ENCODE assay signal across 12 mouse cellular contexts in the genomic region with DNA sequence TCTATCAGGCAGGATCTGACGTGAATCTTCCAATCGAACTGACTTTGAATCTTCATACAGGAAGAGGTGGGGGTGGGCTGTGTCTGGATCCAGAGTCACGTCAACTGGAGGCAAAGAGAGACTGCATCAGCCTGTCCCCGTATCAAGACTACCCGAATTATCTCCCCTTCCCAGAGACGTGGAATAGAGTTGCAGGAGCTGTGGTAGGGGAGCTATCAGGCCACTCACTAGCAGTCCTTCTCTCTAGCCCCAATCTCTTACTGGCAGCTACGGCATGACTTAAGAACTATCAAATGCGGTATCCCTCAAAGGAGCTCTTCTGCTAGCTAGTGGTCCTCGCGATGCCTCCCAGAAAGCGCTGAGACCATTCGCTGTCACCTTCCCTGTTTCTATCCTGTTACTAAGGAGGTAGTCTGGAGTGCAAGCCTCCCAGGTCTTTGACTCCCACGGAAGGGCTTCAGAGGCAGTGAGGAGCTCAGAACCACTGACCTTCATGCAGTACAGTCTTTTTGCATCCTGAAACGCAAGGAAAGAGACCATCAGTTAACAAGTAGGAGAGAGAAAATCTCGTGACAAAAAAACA. TPM values are rescaled to one million over a fixed set of nuclear protein-coding genes. Genes with fewer than 3 reads are reported as not detected.
DNase-seq lines count a peak whose midpoint lies in the region; ATAC-seq and TF ChIP-seq lines count a peak whose summit lies in the region.
"Had no signal": no experiment of that assay in that cellular context is flagged by ENCODE, and none has a peak within 500 bp of the region (broad histone marks: within the 10 kb centered on the region; RNA-seq: fewer than 3 reads in every experiment).

No protein-coding gene starts in this region.

- H3K4me1 ChIP-seq in heart, embryonic 15.5 days (replicated peaks): peaks cover 4% of the 10 kb centered on the region
- H3K4me1 ChIP-seq in limb, embryonic 10.5 days: peaks cover 9% of the 10 kb centered on the region
- 0 out of 2 replicates have a peak, but pooled peaks cover 3% of the 10 kb centered on the region for H3K4me1 ChIP-seq in thymus, adult 2 months (replicated peaks; ENCODE audit: control insufficient read depth, insufficient read depth, low read length)

- ATAC-seq in heart, embryonic 15.5 days (replicated peaks; ENCODE audit: insufficient number of reproducible peaks, insufficient read depth, low FRiP score, low read depth): no peak
- ATAC-seq: forebrain, embryonic 14.5 days had no signal

- WGBS in heart, embryonic 15.5 days: 23% methylated on average over 15 of the region's 15 CpGs
- WGBS in limb, embryonic 10.5 days: 13% methylated on average over 15 of the region's 15 CpGs
- WGBS in thymus, adult 2 months: 81% methylated on average over 15 of the region's 15 CpGs

- DNase-seq in heart, postnatal 14 days: no peak
- peak; percentile 39 to 68 for DNase-seq in spleen, postnatal 4 days (ENCODE audit: low spot score in 2 of 2)
- DNase-seq in spleen, adult 18-20 months: no peak
- DNase-seq in limb, embryonic 10.5 days (ENCODE audit: low spot score): no peak
- DNase-seq in thymus, adult 18-20 months: no peak
- no peak for DNase-seq in retina, postnatal 1 day
- DNase-seq in thymus, adult 2 months: no peak
- DNase-seq: kidney, adult 18-20 months had no signal

- H3K27me3 ChIP-seq in heart, embryonic 15.5 days: no peaks in the 10 kb centered on the region
- H3K27me3 ChIP-seq in limb, embryonic 10.5 days (ENCODE audit: low read depth, poor library complexity, severe bottlenecking): 0 out of 2 replicates have a peak, but pooled peaks cover 14% of the 10 kb centered on the region
- H3K27me3 ChIP-seq in thymus, adult 2 months (ENCODE audit: control insufficient read depth, insufficient read depth, low read length): no peaks in the 10 kb centered on the region

- no peak for TF ChIP-seq CTCF in thymus, adult 2 months (IDR thresholded peaks at IDR 0.05; ENCODE audit: borderline replicate concordance, control insufficient read depth, extremely low read depth, insufficient read depth, low read length, poor library complexity)

- H3K27ac ChIP-seq in heart, embryonic 15.5 days: no peak overlapping the region
- 0 out of 2 replicates have a peak overlapping the region, but pooled peaks have one; percentile 42 for H3K27ac ChIP-seq in limb, embryonic 10.5 days
- no peak overlapping the region for H3K27ac ChIP-seq in thymus, adult 2 months (ENCODE audit: control insufficient read depth, insufficient read depth, low read length)

- no peak for TF ChIP-seq POLR2A in thymus, adult 2 months (IDR thresholded peaks at IDR 0.05; ENCODE audit: control insufficient read depth, extremely low read depth, insufficient read depth, low read length, poor library complexity)

- no peak overlapping the region for H3K9ac ChIP-seq in heart, embryonic 15.5 days

- H3K4me3 ChIP-seq in heart, embryonic 15.5 days: no peak overlapping the region
- H3K4me3 ChIP-seq in limb, embryonic 10.5 days: peak overlapping the region; percentile 33
- no peak overlapping the region for H3K4me3 ChIP-seq in thymus, adult 2 months (ENCODE audit: control insufficient read depth, insufficient read depth, low read length)
- H3K4me3 ChIP-seq: myocyte had no signal

- 0 out of 2 replicates have a peak overlapping the region, but pooled peaks have one; percentile 2 for H3K4me2 ChIP-seq in heart, embryonic 15.5 days

- H3K36me3 ChIP-seq in heart, embryonic 15.5 days: no peaks in the 10 kb centered on the region
- H3K36me3 ChIP-seq in limb, embryonic 10.5 days: no peaks in the 10 kb centered on the region
- no peaks in the 10 kb centered on the region for H3K36me3 ChIP-seq in thymus, adult 2 months (ENCODE audit: control insufficient read depth, insufficient read depth, low read length)

- H3K9me3 ChIP-seq in heart, embryonic 15.5 days (replicated peaks): no peaks in the 10 kb centered on the region
- H3K9me3 ChIP-seq in limb, embryonic 10.5 days (replicated peaks): no peaks in the 10 kb centered on the region

- intact Hi-C loops in heart, postnatal 14 days (cut with DNase I): no loop called here

RNA-seq across cellular contexts. Expression of a gene that starts 6.3 kb away (rescaled TPM):
- polyA plus RNA-seq in heart, embryonic 15.5 days (2015; fragmentation: Nextera tagmentation; extraction: Ambion mirVana): 0.85 and 1.4 TPM in 2 replicates
- not detected for total RNA-seq in heart, postnatal 14 days (2021)
- 0.08 and 0.10 TPM in 2 replicates for polyA plus RNA-seq in limb, embryonic 10.5 days (2016; fragmentation: Nextera tagmentation; extraction: Ambion mirVana)
- 0.05 and 0.15 TPM in 2 replicates for polyA plus RNA-seq in thymus, adult 2 months (2012; rRNA removed)
- total RNA-seq: left cerebral cortex, postnatal 10 days had no signal
- polyA plus RNA-seq: forebrain, embryonic 14.5 days had no signal

RNA-seq across cellular contexts. Expression of a gene that starts 29.3 kb away (rescaled TPM):
- 0.31 and 0.41 TPM in 2 replicates for polyA plus RNA-seq in heart, embryonic 15.5 days (2015; fragmentation: Nextera tagmentation; extraction: Ambion mirVana)
- total RNA-seq in heart, postnatal 14 days (2021): not detected
- 0.99 and 1.9 TPM in 2 replicates for polyA plus RNA-seq in limb, embryonic 10.5 days (2016; fragmentation: Nextera tagmentation; extraction: Ambion mirVana)
- 0.23 and 0.27 TPM in 2 replicates for polyA plus RNA-seq in thymus, adult 2 months (2012; rRNA removed)

RNA-seq across cellular contexts. Expression of a gene that starts 35.7 kb away (rescaled TPM):
- 8.1 and 8.2 TPM in 2 replicates for polyA plus RNA-seq in heart, embryonic 15.5 days (2015; fragmentation: Nextera tagmentation; extraction: Ambion mirVana)
- 1 to 10 TPM; 4.5 to 5.0 TPM for total RNA-seq in heart, postnatal 14 days (2021)
- 16.9 and 17.1 TPM in 2 replicates for polyA plus RNA-seq in limb, embryonic 10.5 days (2016; fragmentation: Nextera tagmentation; extraction: Ambion mirVana)
- 4.2 and 4.5 TPM in 2 replicates for polyA plus RNA-seq in thymus, adult 2 months (2012; rRNA removed)

Comparison
In these comparisons a context has a peak if more than half of its experiments do, and no peak if none do; other contexts are left out.
1. DNase-seq: peak in spleen, postnatal 4 days (2 of 2); none in heart, postnatal 14 days (0 of 2), spleen, adult 18-20 months (0 of 2), limb, embryonic 10.5 days (single experiment), thymus, adult 18-20 months (0 of 2), retina, postnatal 1 day (single experiment) and thymus, adult 2 months (single experiment).